Mouse (Mus musculus) heart, postnatal 0 days (tissue): ENCODE measurements around the gene Pramel1.
"Not testable (repeated sequence)": the region's sequence is repeated elsewhere in the genome, so short reads cannot be mapped to it uniquely, and the experiment has no call there.

Source experiments
- CTCF ChIP-seq: IDR thresholded peaks from 2 replicates; pipeline ENCODE4 v1.5.1; 2016; ENCODE audit warnings: antibody characterized with exemption, control low read depth, low read depth
- EP300 ChIP-seq: IDR thresholded peaks from 2 replicates; pipeline ENCODE4 v1.6.1; 2016; ENCODE audit warnings: antibody characterized with exemption, low read depth

- TF ChIP-seq EP300, CTCF: not testable (repeated sequence)
Measured at GRCm38 (mm10) chr4:143345491-143345890, 48.7 kb upstream of the Pramel1 start.
